Mouse (Mus musculus) testis, adult 2 months (tissue): ENCODE measurements around the gene Ntf5. TPM values are rescaled to one million over a fixed set of nuclear protein-coding genes. Genes with fewer than 3 reads are reported as not detected.
"Not testable (repeated sequence)": the region's sequence is repeated elsewhere in the genome, so short reads cannot be mapped to it uniquely, and the experiment has no call there.

Experiments used
- H3K27ac ChIP-seq: fragments of 200-500 bp; 2 replicates; pipeline ENCODE4 v1.5.1; 2012; ENCODE audit warnings: low read depth, low read length; ENCODE audit not compliant: control insufficient read depth, insufficient read depth
- H3K27me3 ChIP-seq: fragments of 200-500 bp; 2 replicates; pipeline ENCODE4 v1.6.1; 2012; ENCODE audit warnings: mild to moderate bottlenecking, low read length, moderate library complexity; ENCODE audit not compliant: control insufficient read depth, insufficient read depth
- H3K36me3 ChIP-seq: fragments of 200-500 bp; 2 replicates; pipeline ENCODE4 v1.6.1; 2012; ENCODE audit warnings: mild to moderate bottlenecking, low read length; ENCODE audit not compliant: control insufficient read depth, insufficient read depth
- H3K4me1 ChIP-seq: fragments of 200-500 bp; 2 replicates; pipeline ENCODE4 v1.6.1; 2012; ENCODE audit warnings: low read length; ENCODE audit not compliant: control insufficient read depth, insufficient read depth
- H3K4me3 ChIP-seq: fragments of 200-500 bp; 2 replicates; pipeline ENCODE4 v1.5.1; 2012; ENCODE audit warnings: low read depth, mild to moderate bottlenecking, low read length, moderate library complexity, mixed read lengths; ENCODE audit not compliant: control insufficient read depth
- CTCF ChIP-seq: fragments of 200-500 bp; IDR thresholded peaks from 2 replicates; pipeline ENCODE4 v1.5.1; 2012; ENCODE audit warnings: low read depth, mild to moderate bottlenecking, inconsistent platforms, low read length, moderate library complexity; ENCODE audit not compliant: control insufficient read depth, insufficient read depth, insufficient replicate concordance
- POLR2A ChIP-seq: fragments of 200-500 bp; IDR thresholded peaks from 2 replicates; pipeline ENCODE4 v1.6.1; 2012; ENCODE audit warnings: low read depth, mild to moderate bottlenecking, inconsistent platforms, low read length, moderate library complexity; ENCODE audit not compliant: control insufficient read depth
- polyA plus RNA-seq: library from polyadenylated mRNA; depleted of rRNA; stranded (reverse); fragments of >200 nt; gene quantifications from 2 replicates; pipeline ENCODE4 v1.2.3, GENCODE M21; 2012

Gene Ntf5
- polyA plus RNA-seq, 1 experiment: 0.19 TPM

GRCm38 (mm10) chr7:45458748-45459563, 45.5 kb downstream of the Ntf5 start:
- H3K27ac ChIP-seq: peak overlapping the region; percentile 61
- no peaks in the 10 kb centered on the region for H3K36me3 ChIP-seq
- TF ChIP-seq POLR2A (no peak), CTCF (no peak)
- H3K4me1 ChIP-seq: peaks cover 21% of the 10 kb centered on the region
- peak overlapping the region; percentile 91 for H3K4me3 ChIP-seq
- no peaks in the 10 kb centered on the region for H3K27me3 ChIP-seq

GRCm38 (mm10) chr7:45459564-45460140, 46.2 kb downstream of the Ntf5 start, which contains the start of gene Ftl1:
Ftl1 (minus strand) TSS chr7:45459884.
- peak; percentile 77 for TF ChIP-seq POLR2A
- Histone ChIP-seq H3K27ac (peak within 1 kb of the TSS; percentile 85), H3K4me3 (peak within 1 kb of the TSS; percentile 91), H3K4me1 (peaks cover 21% of the 10 kb centered on the region)
- H3K27me3 ChIP-seq, H3K36me3 ChIP-seq: not testable (repeated sequence)

GRCm38 (mm10) chr7:45460377-45460776, 46.9 kb downstream of the Ntf5 start:
- no peak overlapping the region for H3K4me3 ChIP-seq
- TF ChIP-seq POLR2A (no peak), CTCF (no peak)
- H3K4me1 ChIP-seq: peaks cover 21% of the 10 kb centered on the region
- no peaks in the 10 kb centered on the region for H3K36me3 ChIP-seq
- peak overlapping the region; percentile 85 for H3K27ac ChIP-seq
- no peaks in the 10 kb centered on the region for H3K27me3 ChIP-seq

- H3K27ac ChIP-seq: peak overlapping the region; percentile 85
- TF ChIP-seq POLR2A (no peak), CTCF (no peak)
- H3K36me3 ChIP-seq: no peaks in the 10 kb centered on the region
- H3K4me1 ChIP-seq: peaks cover 23% of the 10 kb centered on the region
- H3K4me3 ChIP-seq: no peak overlapping the region
- H3K27me3 ChIP-seq: no peaks in the 10 kb centered on the region
Observed at GRCm38 (mm10) chr7:45460860-45461314, 47.4 kb downstream of the Ntf5 start.

GRCm38 (mm10) chr7:45461326-45461725, 47.8 kb downstream of the Ntf5 start:
- no peaks in the 10 kb centered on the region for H3K36me3 ChIP-seq
- peak overlapping the region; percentile 85 for H3K27ac ChIP-seq
- peaks cover 28% of the 10 kb centered on the region for H3K4me1 ChIP-seq
- TF ChIP-seq CTCF (no peak), POLR2A (no peak)
- no peaks in the 10 kb centered on the region for H3K27me3 ChIP-seq
- no peak overlapping the region for H3K4me3 ChIP-seq

- Histone ChIP-seq H3K36me3 (no peaks in the 10 kb centered on the region), H3K27ac (no peak overlapping the region), H3K4me1 (peaks cover 32% of the 10 kb centered on the region), H3K4me3 (no peak overlapping the region), H3K27me3 (no peaks in the 10 kb centered on the region)
- TF ChIP-seq POLR2A: no peak
- TF ChIP-seq CTCF: no peak
Observed at GRCm38 (mm10) chr7:45461781-45462180, 48.3 kb downstream of the Ntf5 start.

GRCm38 (mm10) chr7:45462325-45462724, 48.8 kb downstream of the Ntf5 start:
- Histone ChIP-seq H3K4me3 (no peak overlapping the region), H3K27me3 (no peaks in the 10 kb centered on the region), H3K4me1 (peaks cover 35% of the 10 kb centered on the region), H3K36me3 (no peaks in the 10 kb centered on the region), H3K27ac (no peak overlapping the region)
- TF ChIP-seq CTCF (no peak), POLR2A (no peak)

- H3K4me3 ChIP-seq, H3K36me3 ChIP-seq, H3K27me3 ChIP-seq, H3K27ac ChIP-seq: not testable (repeated sequence)
- peaks cover 38% of the 10 kb centered on the region for H3K4me1 ChIP-seq
Observed at GRCm38 (mm10) chr7:45462868-45463267, 49.4 kb downstream of the Ntf5 start.
